Mouse (Mus musculus) erythroblast, embryonic 14.5 days (primary cell): ENCODE measurements around the gene Atp6v1e2.

Experiments used
- GATA1 ChIP-seq: IDR thresholded peaks from 2 replicates; pipeline ENCODE4 v1.6.1; 2012; ENCODE audit warnings: low read length, inconsistent platforms, mixed read lengths
- TAL1 ChIP-seq: IDR thresholded peaks from 3 replicates; pipeline ENCODE4 v1.6.1; 2012; ENCODE audit warnings: low read length, inconsistent platforms, mixed read lengths

DNA sequence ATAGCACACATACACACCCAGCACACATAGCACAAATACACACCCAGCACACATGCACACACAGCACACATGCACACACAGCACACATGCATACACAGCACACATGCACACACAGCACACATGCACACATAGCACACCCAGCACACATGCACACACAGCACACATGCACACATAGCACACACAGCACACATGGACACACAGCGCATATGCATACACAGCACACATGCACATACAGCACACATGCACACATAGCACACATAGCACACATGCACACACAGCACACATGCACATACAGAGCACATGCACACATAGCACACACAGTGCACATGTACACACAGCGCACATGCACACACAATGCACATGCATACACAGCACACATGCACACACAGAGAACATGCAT lies 34.0 kb upstream of the Atp6v1e2 start:
- TF ChIP-seq GATA1: no peak
- no peak for TF ChIP-seq TAL1
